In genomic region chr19:26733055-26733454, GRCm38 (mm10) we compare ENCODE assay signal across 21 mouse cellular contexts.
A peak's percentile ranks its signal among the peaks of the same experiment; 100 is the strongest.
DNase-seq lines count a peak whose midpoint lies in the region; ATAC-seq and TF ChIP-seq lines count a peak whose summit lies in the region.
"Had no signal": no experiment of that assay in that cellular context is flagged by ENCODE, and none has a peak within 500 bp of the region (broad histone marks: within the 10 kb centered on the region; RNA-seq: fewer than 3 reads in every experiment).

No protein-coding gene starts in this region.

- 71% methylated on average over 2 of the region's 2 CpGs for WGBS in heart, postnatal 0 days
- WGBS in heart, embryonic 11.5 days (ENCODE audit: insufficient replicate concordance) = 60% methylated on average over 2 of the region's 2 CpGs
- 16% methylated on average over 2 of the region's 2 CpGs for WGBS in liver, adult 2 months
- WGBS in liver, postnatal 0 days (ENCODE audit: insufficient replicate concordance) = 75% methylated on average over 2 of the region's 2 CpGs
- 55% methylated on average over 2 of the region's 2 CpGs for WGBS in embryonic facial prominence, embryonic 15.5 days

- H3K27ac ChIP-seq in heart, postnatal 0 days (ENCODE audit: low read depth) = 0 out of 2 replicates have a peak overlapping the region, but pooled peaks have one; percentile 18
- no peak overlapping the region for H3K27ac ChIP-seq in heart, embryonic 11.5 days (ENCODE audit: low read depth, low read length)
- H3K27ac ChIP-seq in liver, adult 2 months (replicated peaks; ENCODE audit: insufficient read depth, low read depth, low read length) = no peak overlapping the region
- H3K27ac ChIP-seq in liver, postnatal 0 days (ENCODE audit: low read depth) = no peak overlapping the region
- H3K27ac ChIP-seq in embryonic facial prominence, embryonic 15.5 days (replicated peaks) = 0 out of 2 replicates have a peak overlapping the region, but pooled peaks have one; percentile 68
- H3K27ac ChIP-seq: layer of hippocampus, adult 2 months; midbrain, embryonic 12.5 days; neural tube, embryonic 12.5 days had no signal

- H3K27me3 ChIP-seq in heart, postnatal 0 days (ENCODE audit: control insufficient read depth, insufficient read depth, low read length) = no peaks in the 10 kb centered on the region
- H3K27me3 ChIP-seq in heart, embryonic 11.5 days (ENCODE audit: control insufficient read depth, insufficient read depth, low read length) = no peaks in the 10 kb centered on the region
- no peaks in the 10 kb centered on the region for H3K27me3 ChIP-seq in liver, adult 2 months (ENCODE audit: control insufficient read depth, insufficient read depth, low read length)
- H3K27me3 ChIP-seq in liver, postnatal 0 days (ENCODE audit: insufficient read depth, low read length) = no peaks in the 10 kb centered on the region
- no peaks in the 10 kb centered on the region for H3K27me3 ChIP-seq in embryonic facial prominence, embryonic 15.5 days
- H3K27me3 ChIP-seq: embryonic facial prominence, embryonic 12.5 days; heart, embryonic 15.5 days; midbrain, embryonic 12.5 days; neural tube, embryonic 12.5 days had no signal

- ATAC-seq in heart, postnatal 0 days (ENCODE audit: insufficient read depth, low read depth) = no peak
- ATAC-seq in heart, embryonic 11.5 days (replicated peaks; ENCODE audit: insufficient number of reproducible peaks, low FRiP score, low TSS enrichment) = no peak
- ATAC-seq in liver, postnatal 0 days = no peak
- ATAC-seq in embryonic facial prominence, embryonic 15.5 days (ENCODE audit: insufficient number of reproducible peaks, low FRiP score, low TSS enrichment, low read depth) = no peak
- ATAC-seq: inflammation-experienced regulatory T-cells, adult 6 months had no signal

- TF ChIP-seq CTCF in heart, postnatal 0 days (IDR thresholded peaks at IDR 0.05; ENCODE audit: low read depth) = no peak
- no peak for TF ChIP-seq CTCF in liver, adult 2 months (IDR thresholded peaks at IDR 0.05; ENCODE audit: low read depth, low read length)
- no peak for TF ChIP-seq CTCF in liver, postnatal 0 days (IDR thresholded peaks at IDR 0.05; ENCODE audit: low read depth)

- TF ChIP-seq POLR2A in liver, adult 2 months (IDR thresholded peaks at IDR 0.05; ENCODE audit: extremely low read depth, insufficient read depth, low read length) = no peak

- no peak overlapping the region for H3K4me2 ChIP-seq in heart, postnatal 0 days (ENCODE audit: low read depth, low read length)
- H3K4me2 ChIP-seq in heart, embryonic 11.5 days = no peak overlapping the region
- no peak overlapping the region for H3K4me2 ChIP-seq in liver, postnatal 0 days (ENCODE audit: low read depth, low read length)
- H3K4me2 ChIP-seq in embryonic facial prominence, embryonic 15.5 days (replicated peaks) = no peak overlapping the region
- H3K4me2 ChIP-seq: embryonic facial prominence, embryonic 12.5 days; heart, embryonic 15.5 days; liver, embryonic 11.5 days; midbrain, embryonic 12.5 days; neural tube, embryonic 12.5 days had no signal

- no peaks in the 10 kb centered on the region for H3K36me3 ChIP-seq in heart, postnatal 0 days (replicated peaks; ENCODE audit: control insufficient read depth, insufficient read depth, low read length)
- no peaks in the 10 kb centered on the region for H3K36me3 ChIP-seq in heart, embryonic 11.5 days (ENCODE audit: control insufficient read depth, insufficient read depth, low read length)
- no peaks in the 10 kb centered on the region for H3K36me3 ChIP-seq in liver, adult 2 months (ENCODE audit: control insufficient read depth, insufficient read depth, low read length)
- H3K36me3 ChIP-seq in liver, postnatal 0 days (replicated peaks; ENCODE audit: insufficient read depth, low read length) = no peaks in the 10 kb centered on the region
- H3K36me3 ChIP-seq in embryonic facial prominence, embryonic 15.5 days = no peaks in the 10 kb centered on the region
- H3K36me3 ChIP-seq: embryonic facial prominence, embryonic 12.5 days; heart, embryonic 15.5 days; midbrain, embryonic 12.5 days; neural tube, embryonic 12.5 days had no signal

- TF ChIP-seq EP300 in heart, postnatal 0 days (IDR thresholded peaks at IDR 0.05; ENCODE audit: low read depth) = no peak
- no peak for TF ChIP-seq EP300 in liver, postnatal 0 days (IDR thresholded peaks at IDR 0.05; ENCODE audit: low read depth)

- H3K4me1 ChIP-seq in heart, postnatal 0 days (ENCODE audit: control insufficient read depth, insufficient read depth) = peaks cover 9% of the 10 kb centered on the region
- H3K4me1 ChIP-seq in heart, embryonic 11.5 days (ENCODE audit: control insufficient read depth, insufficient read depth, low read length) = peaks cover 3% of the 10 kb centered on the region; the same call in 1 of the 2 replicates
- H3K4me1 ChIP-seq in liver, adult 2 months (ENCODE audit: control insufficient read depth, insufficient read depth, low read length) = peaks cover 17% of the 10 kb centered on the region
- H3K4me1 ChIP-seq in liver, postnatal 0 days (ENCODE audit: insufficient read depth) = no peaks in the 10 kb centered on the region
- H3K4me1 ChIP-seq in embryonic facial prominence, embryonic 15.5 days = peaks cover 36% of the 10 kb centered on the region

- H3K9me3 ChIP-seq in heart, postnatal 0 days (replicated peaks; ENCODE audit: control insufficient read depth, low read length) = no peaks in the 10 kb centered on the region
- H3K9me3 ChIP-seq in heart, embryonic 11.5 days (replicated peaks; ENCODE audit: control insufficient read depth, low read length) = no peaks in the 10 kb centered on the region
- H3K9me3 ChIP-seq in liver, postnatal 0 days (ENCODE audit: low read length) = no peaks in the 10 kb centered on the region
- H3K9me3 ChIP-seq in embryonic facial prominence, embryonic 15.5 days (replicated peaks) = no peaks in the 10 kb centered on the region
- H3K9me3 ChIP-seq: embryonic facial prominence, embryonic 12.5 days; heart, embryonic 15.5 days; midbrain, embryonic 12.5 days; neural tube, embryonic 12.5 days had no signal

- DNase-seq in cerebellum, postnatal 10 days = peak; percentile 54 to 61
- DNase-seq in cerebellum, postnatal 36 days = no peak
- no peak for DNase-seq in heart, postnatal 0 days (ENCODE audit: low spot score)
- DNase-seq in liver, adult 2 months (ENCODE audit: extremely low read depth, low read depth, low spot score) = peak; percentile 80
- no peak for DNase-seq in liver, postnatal 0 days
- no peak for DNase-seq in frontal cortex, postnatal 10 days (ENCODE audit: low spot score in 2 of 2)
- DNase-seq: adrenal gland, postnatal 36 days; heart, adult 18-20 months; kidney, postnatal 10 days; layer of hippocampus, postnatal 36 days; lung, adult 2 months; right cerebral cortex, adult 18-20 months had no signal

- no peak overlapping the region for H3K9ac ChIP-seq in heart, postnatal 0 days (replicated peaks; ENCODE audit: low read depth, low read length)
- H3K9ac ChIP-seq in heart, embryonic 11.5 days (ENCODE audit: low read depth, low read length) = no peak overlapping the region
- no peak overlapping the region for H3K9ac ChIP-seq in liver, adult 2 months (ENCODE audit: low read depth, low read length)
- no peak overlapping the region for H3K9ac ChIP-seq in liver, postnatal 0 days (replicated peaks)
- H3K9ac ChIP-seq in embryonic facial prominence, embryonic 15.5 days = no peak overlapping the region
- H3K9ac ChIP-seq: embryonic facial prominence, embryonic 12.5 days; heart, embryonic 15.5 days; midbrain, embryonic 12.5 days; neural tube, embryonic 12.5 days had no signal

- no peak overlapping the region for H3K4me3 ChIP-seq in heart, postnatal 0 days (ENCODE audit: low read depth, low read length)
- no peak overlapping the region for H3K4me3 ChIP-seq in heart, embryonic 11.5 days (ENCODE audit: low read depth, low read length)
- no peak overlapping the region for H3K4me3 ChIP-seq in liver, adult 2 months (ENCODE audit: insufficient read depth, low read depth, low read length)
- H3K4me3 ChIP-seq in liver, postnatal 0 days (ENCODE audit: low read depth, low read length) = no peak overlapping the region
- H3K4me3 ChIP-seq in embryonic facial prominence, embryonic 15.5 days (replicated peaks) = no peak overlapping the region
- H3K4me3 ChIP-seq: embryonic facial prominence, embryonic 12.5 days; heart, embryonic 15.5 days; layer of hippocampus, adult 2 months; midbrain, embryonic 12.5 days; neural tube, embryonic 12.5 days had no signal

- peaks cover 43% of the 10 kb centered on the region for H3K79me2 ChIP-seq in liver, adult 2 months (ENCODE audit: control insufficient read depth, insufficient read depth, low read length)

Comparison
In these comparisons a context has a peak if more than half of its experiments do, and no peak if none do; other contexts are left out.
1. DNase-seq: peak in cerebellum, postnatal 10 days (2 of 2) and liver, adult 2 months (single experiment); none in cerebellum, postnatal 36 days (0 of 2), heart, postnatal 0 days (single experiment), liver, postnatal 0 days (single experiment) and frontal cortex, postnatal 10 days (0 of 2).
2. H3K27ac ChIP-seq: peak in heart, postnatal 0 days (single experiment) and embryonic facial prominence, embryonic 15.5 days (single experiment); none in heart, embryonic 11.5 days (single experiment), liver, adult 2 months (single experiment) and liver, postnatal 0 days (single experiment).